Mouse (Mus musculus) heart, postnatal 10 days (tissue): ENCODE measurements around the gene Cntnap5a. TPM values are rescaled to one million over a fixed set of nuclear protein-coding genes. Genes with fewer than 3 reads are reported as not detected.
A peak's percentile ranks its signal among the peaks of the same experiment; 100 is the strongest.

Experiments
- DNase-seq, 2 experiments: peaks; one replicate each; pipeline ENCODE4 v3.0.0; 2021
- intact Hi-C: fragments of 180-260 bp; cut with DNase I; formaldehyde crosslinking; loops from one replicate; pipeline ENCODE4 v1.15.1; 2025
- total RNA-seq, 2 experiments: library from RNA; stranded (reverse); gene quantifications; 2 replicates each; pipeline ENCODE4 v1.2.3; 2021

Cntnap5a gene
- total RNA-seq, 2 experiments from 2014 or later, result not detected

DNA sequence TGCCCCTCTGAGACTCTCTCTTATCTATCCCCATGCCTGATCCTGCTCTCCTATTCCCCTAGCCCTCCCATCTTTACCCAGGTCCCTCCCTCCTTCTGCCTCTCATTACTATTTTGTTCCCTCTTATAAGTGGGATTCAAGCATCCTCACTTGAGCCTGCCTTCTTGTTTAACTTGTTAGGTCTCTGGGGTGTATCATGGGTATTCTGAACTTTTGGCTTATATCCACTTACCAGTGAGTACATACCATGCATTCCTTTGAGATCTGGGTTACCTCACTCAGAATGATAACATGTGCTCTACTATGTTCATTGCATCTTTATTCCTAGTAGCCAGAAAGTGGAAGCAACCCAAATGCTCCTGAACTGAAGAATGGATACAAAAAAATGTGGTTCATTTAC lies 639.9 kb downstream of the Cntnap5a start:
- intact Hi-C loops, result no loop called here
- no peak for DNase-seq

DNA sequence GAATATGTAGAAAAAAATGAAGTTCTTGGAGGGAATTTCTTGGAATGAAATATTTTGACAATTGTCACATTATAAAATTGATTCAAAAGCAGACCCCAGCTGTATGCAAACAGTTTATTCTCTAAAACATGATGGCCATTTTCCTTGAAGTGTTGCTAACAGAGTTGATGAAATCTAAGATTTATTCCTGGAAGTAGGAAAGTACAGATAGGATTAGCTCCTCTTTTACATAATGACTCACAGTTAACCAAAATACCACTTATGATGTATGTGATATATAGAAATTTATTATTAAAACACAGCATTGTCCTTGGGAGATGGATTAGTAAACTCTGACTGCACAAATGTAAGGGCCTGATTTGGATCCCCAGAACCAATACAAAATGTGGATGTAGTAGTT lies 669.1 kb downstream of the Cntnap5a start:
- DNase-seq, result no peak
- intact Hi-C loops, result no loop called here

DNA sequence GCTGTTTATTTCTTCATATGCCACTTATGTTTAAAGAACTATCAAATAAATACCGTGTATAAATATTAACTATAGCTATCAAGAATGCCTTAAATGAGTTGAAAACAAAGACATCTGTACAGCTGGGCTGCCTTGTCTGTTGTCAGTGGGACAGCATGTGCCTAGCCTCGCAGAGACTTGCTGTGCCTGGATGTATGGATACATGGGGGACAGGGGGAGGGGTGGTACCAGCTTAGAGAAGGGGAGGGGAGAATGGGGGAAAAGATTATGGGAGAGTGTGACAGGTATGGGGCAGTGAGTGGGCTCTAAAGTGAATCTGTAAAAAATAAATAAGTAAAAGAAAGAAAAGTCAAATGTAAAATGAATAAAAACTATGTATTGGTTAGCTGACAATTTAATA lies 681.0 kb downstream of the Cntnap5a start:
- no peak for DNase-seq
- intact Hi-C loops, result no loop called here

DNA sequence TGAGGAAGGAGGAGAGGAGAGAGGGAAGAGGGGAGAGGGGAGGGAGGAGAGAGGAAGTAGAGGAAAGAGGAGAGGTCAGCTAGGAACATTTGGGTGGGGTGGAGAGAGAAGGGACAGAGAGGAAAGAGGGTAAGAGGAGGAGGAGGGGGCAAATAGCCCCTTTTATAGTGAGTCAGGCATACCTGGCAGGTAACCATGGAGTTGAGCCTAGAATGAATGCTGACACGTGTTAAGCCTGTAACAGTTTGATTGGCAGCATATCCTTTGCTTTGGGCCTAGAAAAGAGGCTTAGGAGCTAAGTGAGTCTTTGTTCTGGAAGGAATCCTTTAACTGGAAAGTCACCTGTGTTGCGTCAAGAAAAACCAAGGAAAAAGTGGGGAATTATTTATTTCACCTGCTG lies 681.6 kb downstream of the Cntnap5a start:
- intact Hi-C loops, result no loop called here
- DNase-seq, result no peak

GRCm38 (mm10) chr1:116366806-116367205 lies 682.2 kb downstream of the Cntnap5a start:
- DNase-seq, result no peak
- intact Hi-C loops, result no loop called here

DNA sequence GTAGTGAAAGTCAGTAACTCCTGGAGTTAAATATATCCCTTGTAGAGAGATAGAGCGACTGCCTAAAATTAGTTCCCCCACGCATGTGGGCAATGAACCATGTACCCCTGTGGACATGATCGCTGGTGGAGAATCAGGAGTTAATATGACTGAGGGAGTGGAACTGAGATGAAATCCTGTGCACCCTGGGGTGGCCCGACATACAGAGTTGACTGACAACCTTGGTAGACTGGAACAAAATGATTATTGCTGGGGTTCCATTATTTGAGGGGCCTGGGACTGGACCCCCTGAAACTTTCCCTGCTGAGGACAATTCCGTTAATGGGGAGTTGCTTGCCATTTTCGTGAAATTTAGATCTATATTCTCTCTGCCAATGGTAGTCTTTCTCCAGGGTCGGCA lies 683.0 kb downstream of the Cntnap5a start:
- intact Hi-C loops, result no loop called here
- DNase-seq, result no peak

DNA sequence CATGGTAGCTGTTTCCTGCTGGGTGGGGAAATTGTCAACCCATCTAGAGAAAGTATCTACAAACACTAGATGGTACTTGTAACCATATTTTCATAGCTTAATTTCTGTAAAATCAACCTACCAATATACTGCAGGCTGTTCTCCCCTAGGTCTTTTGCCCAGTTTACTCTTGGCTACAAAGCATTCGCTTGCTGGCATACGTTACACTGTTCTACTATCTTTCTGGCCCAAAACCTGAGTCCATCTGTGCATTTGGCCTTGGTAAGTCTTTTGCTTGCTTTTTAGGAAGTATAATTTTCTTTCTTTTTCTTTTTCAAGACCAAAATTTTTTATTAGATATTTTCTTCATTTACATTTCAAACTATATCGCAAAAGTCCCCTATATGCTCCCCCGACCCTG lies 686.3 kb downstream of the Cntnap5a start:
- DNase-seq, result no peak
- intact Hi-C loops, result no loop called here

- intact Hi-C loops, result no loop called here
- DNase-seq, result no peak
Observed at GRCm38 (mm10) chr1:116373551-116373950, 689.0 kb downstream of the Cntnap5a start.

- DNase-seq, result no peak
- intact Hi-C loops, result no loop called here
Observed at GRCm38 (mm10) chr1:116392390-116392789, 707.8 kb downstream of the Cntnap5a start.

DNA sequence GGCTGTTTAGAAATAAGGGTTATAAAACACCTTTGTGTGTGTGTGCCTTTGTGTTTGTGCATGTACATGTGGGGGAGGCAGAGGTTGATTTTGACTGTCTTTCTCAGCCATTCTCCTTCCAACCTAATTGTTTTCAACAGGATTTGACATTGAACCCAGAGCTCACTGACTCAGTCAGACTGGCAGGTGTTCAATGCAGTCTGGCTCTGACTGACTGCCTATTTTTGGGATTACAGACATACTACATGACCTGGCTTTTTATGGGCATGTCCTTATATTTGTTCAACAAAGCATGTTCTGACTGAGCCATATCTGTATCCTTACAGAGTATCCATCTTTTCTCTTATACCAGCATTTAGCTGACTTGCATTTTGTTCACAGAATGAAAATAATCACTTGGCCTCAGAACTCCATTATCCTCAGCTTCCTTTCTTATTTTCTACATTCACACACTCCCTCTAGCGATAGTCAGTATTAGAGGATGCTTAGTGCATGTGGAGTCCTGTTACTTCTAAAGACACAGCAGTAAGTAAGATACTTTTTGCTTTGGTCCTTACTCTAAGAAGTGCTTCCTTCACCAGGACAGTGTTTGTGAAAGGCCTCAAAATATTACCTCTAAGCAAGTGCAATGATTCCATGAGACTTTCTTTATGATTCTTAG lies 717.6 kb downstream of the Cntnap5a start:
- DNase-seq, result no peak
- intact Hi-C loops, result no loop called here

GRCm38 (mm10) chr1:116409836-116410235 lies 725.3 kb downstream of the Cntnap5a start:
- no peak for DNase-seq
- intact Hi-C loops, result no loop called here

DNA sequence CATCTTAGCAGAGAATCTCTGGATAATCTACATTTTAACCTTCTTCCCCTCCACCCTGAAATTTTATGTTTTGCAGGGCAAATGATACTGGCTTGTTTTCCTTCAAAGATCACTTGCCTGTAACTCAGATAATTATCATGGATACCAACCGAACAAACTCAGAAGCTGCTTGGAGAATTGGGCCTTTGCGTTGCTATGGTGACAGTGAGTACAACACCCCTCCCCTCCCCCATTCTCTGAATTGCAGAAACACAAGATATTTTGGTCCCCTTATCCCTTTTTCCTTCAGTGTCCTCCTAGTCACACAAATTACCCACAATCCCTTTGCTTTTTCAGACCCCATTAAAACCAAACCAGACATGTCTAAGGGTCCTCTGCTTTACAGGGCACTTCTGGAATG lies 743.8 kb downstream of the Cntnap5a start:
- intact Hi-C loops, result no loop called here
- no peak for DNase-seq

DNA sequence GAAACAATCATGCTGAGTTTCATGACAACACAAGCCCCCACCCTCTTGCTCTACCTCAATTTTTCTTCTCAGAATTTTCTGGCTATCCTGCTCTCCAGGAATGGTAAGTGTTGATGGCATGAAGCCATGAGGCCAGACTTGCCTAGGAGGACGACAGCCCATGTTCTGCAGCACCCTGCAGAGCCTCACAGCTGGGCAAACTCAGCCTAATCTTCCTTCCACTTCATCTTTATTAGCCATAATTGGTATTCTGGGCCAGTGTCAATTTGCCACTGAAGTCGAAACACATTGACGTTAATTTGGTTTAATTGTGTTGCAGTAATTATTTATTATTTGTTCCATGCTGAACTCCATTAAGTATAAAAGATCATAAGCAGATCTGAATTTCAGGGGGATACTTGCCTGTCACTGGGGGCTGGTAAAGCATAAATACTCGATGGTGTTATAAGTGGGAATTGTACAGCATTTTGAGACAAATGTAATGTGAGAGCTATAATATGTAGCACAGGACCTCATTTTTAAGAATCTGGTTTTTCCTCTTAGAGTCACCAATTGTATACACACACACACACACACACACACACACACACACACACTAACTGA lies 770.7 kb downstream of the Cntnap5a start:
- no peak for DNase-seq
- intact Hi-C loops, result no loop called here

- intact Hi-C loops, result loop anchor here (5.0 kb wide), 1 partner anchor 790 kb away; no protein-coding TSS in a partner anchor
- DNase-seq, result peak; percentile 24 to 32
Observed at GRCm38 (mm10) chr1:116477703-116478102, 793.1 kb downstream of the Cntnap5a start.

GRCm38 (mm10) chr1:116488780-116489569 lies 804.4 kb downstream of the Cntnap5a start:
- intact Hi-C loops, result no loop called here
- DNase-seq, result peak; percentile 7 to 8

- intact Hi-C loops, result no loop called here
- DNase-seq, result no peak
Observed at GRCm38 (mm10) chr1:116577969-116578666, 893.6 kb downstream of the Cntnap5a start.

DNA sequence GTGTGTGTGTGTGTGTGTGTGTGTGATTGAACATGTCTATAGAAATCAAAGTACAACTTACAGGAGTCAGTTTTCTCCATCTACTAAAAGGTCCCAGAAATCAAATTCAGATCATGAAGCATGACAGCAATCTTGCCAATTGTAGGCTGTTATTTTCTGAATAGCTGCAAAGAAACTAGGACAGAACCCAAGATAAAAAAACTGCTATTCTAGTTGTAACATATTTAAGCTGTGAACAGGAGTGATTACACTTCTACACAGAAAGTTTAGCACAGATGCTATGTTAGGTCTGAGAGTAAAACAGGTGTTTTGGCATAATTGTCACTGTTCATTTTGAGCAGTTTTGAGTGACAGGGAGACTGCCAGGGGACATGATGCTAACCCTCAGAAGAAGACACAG lies 931.7 kb downstream of the Cntnap5a start:
- intact Hi-C loops, result no loop called here
- DNase-seq, result no peak
